Mouse (Mus musculus) spleen, embryonic (tissue): ENCODE results near the gene Sema6d.
"Not testable (repeated sequence)": the region's sequence is repeated elsewhere in the genome, so short reads cannot be mapped to it uniquely, and the experiment has no call there.

Experiments used
- CTCF ChIA-PET: fragments of 350-600 bp; sonication (Branson Sonifier 250); formaldehyde crosslinking; loops from one replicate; lab custom pipeline; 2022; lab: Charles Lee

The Sema6d gene

DNA sequence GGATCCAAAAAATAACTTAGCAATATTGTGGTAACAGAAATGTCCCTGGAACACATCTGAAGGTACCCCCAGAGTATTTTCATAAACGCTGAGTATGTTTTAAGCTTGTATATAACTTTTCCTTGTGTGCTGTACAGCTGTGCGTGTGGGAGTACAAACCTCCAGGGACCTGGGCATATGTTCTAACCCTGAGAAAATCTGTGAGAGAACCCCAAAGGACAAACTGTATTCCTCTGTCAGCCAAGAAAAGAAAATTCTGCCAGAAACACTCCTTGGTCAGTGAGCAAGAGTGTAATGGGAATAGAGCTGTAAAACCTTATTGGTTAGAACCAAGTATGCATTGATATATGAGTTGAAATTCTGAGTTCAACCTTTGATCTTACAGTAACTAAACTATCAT lies 203.8 kb downstream of the Sema6d start:
- CTCF ChIA-PET: no interaction called here

DNA sequence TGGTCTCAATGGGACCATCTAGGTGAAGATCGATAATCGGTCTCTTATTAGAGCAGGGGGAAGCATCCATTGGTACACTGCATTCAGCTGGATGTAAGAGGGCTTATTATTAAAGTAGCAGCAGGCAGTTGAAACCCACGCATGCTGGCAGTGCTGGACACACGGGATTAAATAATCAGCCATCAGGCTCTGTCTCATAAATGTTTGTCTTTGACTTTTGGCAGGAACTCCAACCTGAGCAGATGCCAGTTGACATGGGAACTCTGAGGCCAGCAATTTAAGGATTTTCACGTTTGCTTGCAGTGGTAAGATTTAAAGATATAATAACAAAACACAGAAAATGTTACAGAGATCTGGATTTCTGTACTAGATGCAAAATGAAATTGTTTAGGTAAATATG lies 208.6 kb downstream of the Sema6d start:
- CTCF ChIA-PET: no interaction called here

DNA sequence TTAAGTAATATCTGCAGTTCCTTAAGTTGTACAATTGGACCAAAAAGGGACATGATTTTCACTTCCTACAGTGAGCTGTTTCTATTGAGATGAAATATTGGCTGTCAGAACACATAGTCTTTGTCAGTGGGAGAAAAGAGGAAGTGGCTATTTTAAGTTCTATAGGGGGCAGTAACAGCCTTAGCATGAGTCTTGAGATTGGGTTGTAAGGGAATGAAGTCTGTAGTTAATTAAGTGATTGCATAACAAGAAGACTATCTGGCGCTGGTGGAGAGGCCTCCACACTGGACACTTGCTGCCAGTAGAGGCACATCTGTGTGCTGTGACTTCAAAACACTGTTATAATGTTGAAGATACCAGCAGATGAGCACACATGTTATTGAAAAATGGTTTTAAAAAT lies 209.1 kb downstream of the Sema6d start:
- CTCF ChIA-PET: no interaction called here

DNA sequence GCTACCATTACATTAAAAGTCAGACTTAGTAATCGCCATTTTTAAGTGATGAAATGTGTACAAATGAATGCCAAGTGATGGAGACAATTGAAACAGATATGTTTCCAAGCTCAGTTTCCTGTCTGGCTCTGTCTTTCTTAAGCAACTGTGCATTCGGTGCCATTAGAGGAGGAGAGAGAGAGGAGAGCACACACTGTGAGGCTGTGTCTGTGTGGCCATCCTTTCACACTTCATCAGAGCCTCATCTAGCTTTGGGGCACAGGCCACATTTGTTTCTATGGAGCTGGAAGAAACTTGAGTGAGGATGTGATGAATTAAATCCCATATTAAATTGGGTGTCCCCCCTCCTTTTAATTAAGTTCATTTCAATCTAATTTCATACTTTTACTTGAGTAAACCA lies 218.8 kb downstream of the Sema6d start:
- CTCF ChIA-PET: no interaction called here

DNA sequence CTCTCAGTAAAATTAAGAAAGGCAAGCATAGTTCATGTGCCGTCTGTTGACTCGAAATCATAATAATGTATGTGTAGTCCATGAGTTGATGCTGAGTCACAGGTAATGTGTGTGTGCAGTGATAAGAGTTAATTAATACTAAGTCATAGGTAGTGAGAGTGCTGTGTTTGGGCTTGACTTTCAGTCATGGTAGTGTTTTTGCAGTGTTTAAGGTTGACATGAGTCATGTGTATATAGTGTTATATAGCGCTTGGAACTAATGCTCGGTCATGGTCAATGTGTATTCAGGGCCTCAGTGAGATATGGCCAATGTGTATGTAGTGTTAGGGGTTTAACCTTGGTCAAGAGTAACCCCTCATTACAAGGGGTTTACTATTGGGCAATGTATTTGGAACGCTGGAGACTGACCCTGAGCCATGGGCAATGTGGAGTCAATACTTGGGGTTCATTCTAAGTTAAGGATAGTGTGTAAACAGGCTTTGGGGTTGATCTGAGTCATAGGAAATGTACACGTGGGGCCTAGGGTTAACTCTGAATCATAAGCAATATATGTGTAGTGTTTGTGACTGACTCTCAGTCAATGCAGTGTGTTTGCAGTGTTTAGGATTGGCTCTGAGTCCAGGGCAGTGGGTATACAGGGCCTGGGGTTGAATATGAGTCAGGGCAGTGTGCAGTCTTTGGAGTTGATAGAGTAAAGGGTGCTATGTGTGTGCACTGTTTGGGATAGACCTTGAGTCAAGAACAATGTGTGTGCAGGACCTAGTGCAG lies 219.8 kb downstream of the Sema6d start:
- CTCF ChIA-PET: no interaction called here

DNA sequence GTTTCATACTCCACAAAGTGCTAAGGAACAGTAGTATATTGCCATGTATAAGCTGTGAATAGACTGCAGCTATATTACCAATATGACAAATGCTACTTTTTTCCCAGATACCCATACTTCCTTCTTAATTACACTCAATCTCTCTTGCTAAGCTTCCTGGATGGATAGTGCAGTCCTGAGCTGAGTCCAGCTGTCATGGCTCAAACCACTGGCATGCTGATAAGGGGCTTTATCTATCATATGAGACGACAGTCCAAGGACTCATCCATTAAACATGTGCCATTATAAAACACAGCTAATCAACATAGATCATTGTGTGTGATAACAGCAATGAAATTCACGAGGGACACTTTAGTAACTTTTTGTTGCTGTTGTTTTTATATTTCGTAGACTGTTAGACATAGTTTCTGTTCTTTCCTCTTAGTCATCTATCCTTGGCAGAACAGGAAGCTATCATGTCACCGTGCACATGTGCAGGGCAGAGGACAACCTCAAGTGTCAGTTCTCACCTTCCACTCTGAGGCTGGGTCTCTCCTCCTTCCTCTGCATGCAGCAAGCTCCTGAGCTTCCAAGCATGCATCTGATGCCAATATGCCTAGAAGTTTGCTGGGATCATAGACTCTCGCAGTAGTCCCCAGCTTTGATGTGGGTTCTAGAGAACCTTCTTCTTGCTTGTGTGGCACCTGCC lies 232.9 kb downstream of the Sema6d start:
- CTCF ChIA-PET: no interaction called here

DNA sequence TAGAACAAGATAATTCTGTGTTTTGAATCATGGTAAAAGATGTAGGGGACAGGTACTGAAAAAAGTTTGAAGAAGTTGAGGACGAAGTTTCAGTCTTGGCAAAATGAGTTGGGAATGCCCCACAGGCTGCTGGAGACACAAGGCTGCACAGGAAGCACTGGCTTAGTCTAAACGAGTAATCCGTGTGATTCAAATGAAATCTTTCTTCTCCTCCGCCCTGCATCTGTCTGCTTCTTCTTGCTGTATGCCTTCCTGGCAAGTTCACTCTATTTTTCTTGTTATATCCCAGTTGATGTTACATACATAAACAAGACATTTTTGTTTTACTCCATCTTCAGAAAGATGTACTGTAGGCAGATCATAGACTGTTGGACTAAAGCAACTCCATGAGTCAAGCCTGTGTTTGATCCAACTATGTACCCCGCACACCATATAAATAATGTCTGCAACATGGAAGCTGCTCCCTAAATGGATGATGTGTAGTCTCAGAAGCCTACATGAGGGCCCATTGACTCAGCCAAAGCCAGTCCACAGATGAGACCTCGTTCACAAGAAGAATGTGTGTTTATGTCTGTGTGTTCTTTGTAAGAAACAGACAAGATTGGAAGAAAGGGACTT lies 234.4 kb downstream of the Sema6d start:
- CTCF ChIA-PET: no interaction called here

DNA sequence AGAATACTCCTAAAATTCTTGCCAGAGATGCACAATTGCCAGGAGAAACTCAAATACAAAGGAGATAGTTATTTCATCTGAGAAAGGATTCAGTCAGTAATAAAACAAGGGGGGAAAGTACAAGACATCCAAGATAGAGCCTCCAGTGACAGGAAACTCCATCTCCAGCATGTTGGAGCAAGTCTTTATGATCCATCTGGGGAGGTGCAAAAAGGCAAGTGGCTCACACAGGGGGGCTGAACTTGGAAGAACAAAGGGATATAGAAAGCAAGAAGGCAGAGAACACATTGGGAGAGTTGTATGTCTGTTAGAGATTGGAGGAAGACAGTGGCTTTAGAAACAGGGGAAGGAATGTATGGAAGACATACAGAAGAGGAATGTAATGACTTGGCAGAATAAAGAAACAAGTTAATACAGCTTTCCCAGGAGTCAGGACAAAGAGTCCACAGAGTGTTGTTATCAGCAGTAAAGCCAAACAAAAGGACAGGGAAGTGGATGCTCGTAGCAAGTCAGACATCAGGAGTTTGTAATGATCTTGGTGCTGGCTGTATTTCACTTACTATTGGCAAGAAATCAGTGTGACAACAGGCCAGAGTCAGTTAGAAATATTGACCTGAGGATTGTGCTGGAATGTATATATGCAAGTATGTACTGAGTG lies 239.8 kb downstream of the Sema6d start:
- CTCF ChIA-PET: no interaction called here

DNA sequence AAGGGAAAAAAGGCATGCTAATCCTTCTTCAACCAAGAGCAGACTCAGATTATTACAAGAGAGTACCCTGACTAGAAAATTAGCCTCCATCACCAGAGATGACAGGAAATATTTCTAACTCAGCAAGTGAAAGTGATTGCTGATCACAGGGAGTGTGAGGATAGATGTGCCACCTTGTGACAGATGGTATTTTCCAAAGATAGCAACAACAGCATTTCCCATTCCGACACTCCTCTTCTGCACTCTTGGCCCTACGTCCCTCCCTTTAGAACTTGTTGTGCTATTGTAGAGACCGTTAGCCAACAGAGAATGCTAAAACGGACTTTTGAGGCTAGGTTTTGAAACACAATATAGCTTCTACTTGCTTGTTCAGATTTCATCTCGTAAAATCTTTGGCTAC lies 243.1 kb downstream of the Sema6d start:
- CTCF ChIA-PET: no interaction called here

DNA sequence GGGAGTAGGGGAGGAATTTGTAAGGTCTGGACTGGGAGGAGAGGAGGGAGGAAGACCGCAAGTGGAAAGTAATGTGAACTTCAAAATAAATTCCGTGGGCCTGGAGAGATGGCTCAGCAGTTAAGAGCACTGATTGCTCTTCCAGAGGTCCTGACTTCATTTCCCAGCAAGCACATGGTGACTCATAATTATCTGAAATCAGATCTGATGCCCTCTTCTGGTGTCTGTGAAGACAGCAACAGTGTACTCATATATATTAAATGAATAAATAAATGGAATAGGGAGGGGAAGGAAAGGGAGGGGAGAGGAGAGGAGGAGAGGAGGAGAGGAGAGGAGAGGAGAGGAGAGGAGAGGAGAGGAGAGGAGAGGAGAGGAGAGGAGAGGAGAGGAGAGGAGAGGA lies 244.9 kb downstream of the Sema6d start:
- CTCF ChIA-PET: not testable (repeated sequence)

DNA sequence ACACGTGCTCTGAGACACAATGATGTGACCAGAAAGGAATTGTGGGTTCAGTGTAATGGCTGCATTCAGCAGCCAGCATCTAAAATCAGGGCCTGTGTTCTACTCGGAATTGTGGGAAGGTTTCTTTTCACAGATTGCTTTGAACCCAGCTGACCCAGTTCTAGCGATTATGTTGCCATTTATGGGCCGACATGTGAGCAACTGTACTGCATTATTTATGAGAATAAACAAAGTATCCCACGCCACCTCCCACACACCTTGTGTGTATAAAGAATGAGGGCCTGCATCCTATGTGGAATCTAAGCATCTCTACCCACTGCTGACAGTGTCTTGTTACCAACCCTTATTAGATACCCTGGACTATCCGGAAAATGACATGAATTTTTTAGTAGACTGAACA lies 248.5 kb downstream of the Sema6d start:
- CTCF ChIA-PET: no interaction called here

DNA sequence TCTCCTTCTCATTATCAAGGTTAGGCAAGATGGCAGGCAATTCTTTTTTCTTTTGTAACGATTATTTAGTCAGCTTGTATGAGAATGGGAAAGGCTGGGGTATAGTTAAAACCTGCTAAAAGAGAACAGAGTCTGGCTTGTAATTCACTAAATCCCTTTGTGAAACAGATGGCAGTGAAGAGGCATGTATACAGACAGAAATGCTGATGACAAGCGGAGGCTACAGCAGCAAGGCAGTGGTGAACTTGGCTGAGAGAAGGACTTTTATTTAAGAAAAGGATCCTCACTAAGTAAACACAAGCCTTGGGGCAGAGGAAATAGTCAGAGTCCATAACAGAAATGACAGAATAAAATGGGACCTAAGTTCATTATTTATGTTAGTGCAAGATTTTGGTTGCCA lies 264.4 kb downstream of the Sema6d start:
- CTCF ChIA-PET: no interaction called here

DNA sequence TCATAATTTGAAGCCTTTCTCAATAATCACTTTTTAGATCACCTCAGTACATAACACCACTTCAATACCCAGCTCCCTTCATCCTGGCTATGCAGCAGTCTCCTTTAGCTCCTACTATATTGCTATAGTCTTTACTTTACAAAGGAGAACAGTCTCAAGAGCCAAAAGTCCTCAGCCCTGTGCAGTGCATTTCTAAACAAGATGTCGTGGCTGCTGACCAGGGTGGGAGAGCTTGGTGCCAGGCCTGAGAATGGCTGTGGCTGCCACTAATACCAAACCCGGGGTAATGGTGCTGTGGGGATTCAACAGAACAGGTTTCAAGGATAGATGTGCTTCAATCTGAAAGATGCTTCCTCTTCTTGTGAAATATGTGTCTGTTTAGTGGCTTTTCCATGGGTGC lies 264.9 kb downstream of the Sema6d start:
- CTCF ChIA-PET: no interaction called here

DNA sequence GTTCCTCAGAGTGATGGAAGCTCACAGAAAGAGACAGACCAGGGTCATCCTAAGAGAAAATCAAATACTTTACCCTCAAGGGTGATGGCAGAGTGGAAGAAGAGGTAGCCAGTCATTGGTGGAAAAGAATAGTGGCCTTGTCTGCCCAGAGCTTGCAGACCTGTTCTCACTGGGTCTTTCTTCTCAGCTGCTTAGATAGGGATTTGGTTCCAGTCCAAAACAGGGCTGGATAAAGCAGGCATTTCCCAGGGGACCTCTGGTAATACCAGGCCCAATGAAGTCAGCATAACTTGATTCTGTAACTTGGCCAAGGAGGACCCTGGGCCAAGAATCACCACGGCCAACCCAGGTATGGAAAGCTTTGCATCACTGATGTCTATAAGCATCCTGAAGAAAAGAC lies 279.5 kb downstream of the Sema6d start:
- CTCF ChIA-PET: no interaction called here

DNA sequence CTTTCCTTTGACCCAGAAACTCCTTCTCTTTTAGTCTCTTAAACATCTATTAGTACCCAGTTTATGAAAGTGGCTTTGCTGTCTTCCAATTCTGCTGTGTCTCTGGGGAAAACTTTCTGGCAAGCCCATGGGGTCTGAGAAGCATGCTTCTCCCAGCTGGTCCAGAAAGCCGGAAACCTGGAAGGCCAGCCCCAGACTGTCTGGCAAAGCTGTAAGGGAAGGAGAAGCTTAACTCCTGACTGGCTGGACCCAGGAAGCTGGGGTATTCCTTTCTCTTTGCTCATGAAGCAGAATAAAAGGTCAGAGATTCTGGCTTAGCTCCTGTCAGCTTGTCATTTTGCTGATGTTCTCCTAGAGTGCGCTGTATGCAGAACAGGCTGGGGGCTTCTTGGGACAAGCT lies 280.2 kb downstream of the Sema6d start:
- CTCF ChIA-PET: no interaction called here

DNA sequence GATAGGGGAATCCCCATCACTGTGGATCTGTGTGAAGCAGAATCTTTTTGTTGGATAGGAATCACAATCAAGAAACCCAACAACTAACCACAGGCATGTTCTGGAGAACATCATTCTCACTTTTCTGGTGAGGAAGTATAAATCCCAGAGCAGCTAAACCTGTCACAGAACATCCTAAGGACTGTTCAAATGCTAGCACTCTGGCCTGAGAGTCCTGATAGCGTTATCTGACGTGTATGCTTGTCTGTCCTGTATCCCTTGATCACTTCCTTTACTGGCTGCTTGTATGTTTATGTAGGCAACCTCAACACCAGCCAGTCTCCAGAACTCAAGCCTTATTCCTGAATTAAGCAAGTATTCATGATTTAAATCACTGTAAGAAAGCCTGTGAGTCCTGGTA lies 281.6 kb downstream of the Sema6d start:
- CTCF ChIA-PET: no interaction called here

DNA sequence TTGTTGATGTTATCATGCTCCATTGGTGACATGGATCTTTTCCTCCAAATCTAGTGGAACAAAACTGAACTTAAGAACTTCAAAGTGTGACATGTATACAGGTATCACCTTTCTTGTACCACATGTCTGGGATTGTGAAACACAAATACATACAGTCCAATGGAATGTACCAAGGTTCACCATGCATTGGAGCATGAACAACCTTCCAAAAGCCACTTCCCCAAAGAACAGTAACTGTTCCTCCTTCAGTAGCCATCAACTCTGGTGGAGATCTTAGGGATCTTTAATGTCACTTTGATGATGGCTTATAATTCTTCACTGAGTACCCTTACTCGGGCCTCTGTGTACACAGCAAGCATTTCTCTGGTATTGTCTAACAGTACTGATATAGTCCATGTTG lies 295.3 kb downstream of the Sema6d start:
- CTCF ChIA-PET: no interaction called here

DNA sequence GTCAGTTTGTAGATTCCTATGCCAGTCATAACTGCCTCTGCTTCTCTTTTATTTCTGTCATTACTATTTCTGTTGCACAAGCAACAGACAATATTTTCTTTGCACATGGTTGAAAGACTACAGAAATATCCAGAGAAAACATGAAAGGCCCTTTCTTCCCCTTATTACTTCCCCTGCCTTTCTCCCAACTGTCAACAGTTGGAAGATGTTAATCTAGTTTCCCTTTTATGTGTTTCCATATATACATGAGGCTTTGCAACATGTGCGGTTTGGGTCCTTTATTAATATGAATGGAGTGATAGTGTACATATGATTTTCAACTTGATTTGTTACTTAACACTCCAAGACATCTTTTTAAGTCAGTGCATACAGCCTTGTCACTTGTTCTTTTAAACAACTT lies 296.0 kb downstream of the Sema6d start:
- CTCF ChIA-PET: no interaction called here

DNA sequence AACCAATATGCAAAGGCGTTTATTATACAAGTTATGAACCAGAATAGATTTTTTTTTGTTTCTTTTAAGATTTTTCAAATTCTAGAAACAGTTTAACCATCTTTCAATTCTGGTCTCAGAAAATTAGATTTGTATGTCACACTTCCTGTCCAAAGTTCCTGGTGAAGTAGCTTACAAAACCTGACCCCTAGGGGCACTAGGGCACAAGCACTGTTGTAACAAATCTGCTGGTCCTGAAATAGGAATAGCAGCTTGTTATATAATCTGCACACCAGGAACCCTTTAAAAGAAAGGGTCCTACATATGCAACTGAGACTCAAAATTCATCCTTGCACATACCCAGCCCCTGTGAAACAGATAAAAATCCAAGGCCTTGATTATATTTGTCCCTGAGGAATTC lies 298.5 kb downstream of the Sema6d start:
- CTCF ChIA-PET: no interaction called here

DNA sequence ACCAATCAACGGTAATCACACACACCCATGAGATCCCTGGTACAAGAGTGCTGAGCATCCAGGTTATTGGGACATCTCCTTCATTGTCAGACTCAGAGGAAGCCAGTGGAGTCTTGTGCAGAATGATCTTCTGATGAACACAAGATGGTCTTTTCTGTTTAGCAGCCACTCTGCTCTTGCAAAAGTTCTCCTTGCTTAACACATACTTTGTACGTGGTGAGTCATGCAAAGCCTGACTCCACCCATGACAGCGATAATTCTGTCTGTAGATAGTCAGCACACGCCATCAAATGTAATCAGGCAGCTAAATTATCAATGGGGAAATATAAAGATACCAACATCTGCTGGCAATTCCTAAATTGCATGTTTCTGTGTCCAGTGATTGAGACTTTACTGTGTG lies 307.0 kb downstream of the Sema6d start:
- CTCF ChIA-PET: interaction anchor here (0.8 kb wide), 1 partner anchor 39 kb away, joined by 4 read pairs; no protein-coding TSS in a partner anchor

DNA sequence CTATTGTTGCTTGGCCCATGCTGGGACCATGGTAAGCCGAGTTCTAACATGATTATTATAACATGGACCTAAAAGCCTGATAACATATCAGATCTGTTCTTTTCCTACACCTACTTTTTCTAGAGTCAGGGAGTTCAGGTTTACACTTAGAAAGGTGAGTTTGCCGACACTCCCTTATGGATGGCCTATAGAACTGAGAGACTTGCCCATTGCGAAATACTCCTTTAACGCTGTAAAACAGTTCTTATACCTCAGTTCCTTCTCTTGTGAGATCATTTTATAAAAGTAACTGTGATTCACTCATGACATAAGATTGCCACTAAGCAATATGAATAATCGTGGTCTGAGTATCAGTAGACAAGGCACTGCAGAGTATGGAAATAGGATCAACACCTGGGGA lies 307.5 kb downstream of the Sema6d start:
- CTCF ChIA-PET: no interaction called here

DNA sequence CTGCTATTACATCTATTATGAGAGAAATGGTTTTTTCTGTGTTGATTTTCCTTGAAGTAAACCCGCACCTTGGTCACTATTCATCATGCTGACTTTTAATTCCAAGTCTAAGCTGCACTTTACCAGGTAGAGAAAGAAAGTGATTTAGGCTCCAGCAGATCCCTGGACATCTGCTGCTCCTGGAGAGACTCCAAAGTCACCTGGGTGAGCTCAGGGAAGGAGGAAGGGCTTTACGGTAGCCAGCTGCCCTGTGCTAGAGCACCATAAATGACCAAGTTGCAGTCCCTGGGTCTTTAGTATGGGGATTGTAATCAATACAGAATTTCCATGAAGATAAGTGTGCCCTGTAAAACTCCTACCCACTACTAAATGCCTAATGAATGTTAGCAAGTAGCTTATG lies 309.8 kb downstream of the Sema6d start:
- CTCF ChIA-PET: no interaction called here
